Mouse (Mus musculus) retina, postnatal 1 day (tissue): ENCODE measurements around the gene Etl4.

Experiments
- DNase-seq: peaks from one replicate; pipeline ENCODE4 v3.0.0-alpha.2; 2012

Etl4 gene

DNA sequence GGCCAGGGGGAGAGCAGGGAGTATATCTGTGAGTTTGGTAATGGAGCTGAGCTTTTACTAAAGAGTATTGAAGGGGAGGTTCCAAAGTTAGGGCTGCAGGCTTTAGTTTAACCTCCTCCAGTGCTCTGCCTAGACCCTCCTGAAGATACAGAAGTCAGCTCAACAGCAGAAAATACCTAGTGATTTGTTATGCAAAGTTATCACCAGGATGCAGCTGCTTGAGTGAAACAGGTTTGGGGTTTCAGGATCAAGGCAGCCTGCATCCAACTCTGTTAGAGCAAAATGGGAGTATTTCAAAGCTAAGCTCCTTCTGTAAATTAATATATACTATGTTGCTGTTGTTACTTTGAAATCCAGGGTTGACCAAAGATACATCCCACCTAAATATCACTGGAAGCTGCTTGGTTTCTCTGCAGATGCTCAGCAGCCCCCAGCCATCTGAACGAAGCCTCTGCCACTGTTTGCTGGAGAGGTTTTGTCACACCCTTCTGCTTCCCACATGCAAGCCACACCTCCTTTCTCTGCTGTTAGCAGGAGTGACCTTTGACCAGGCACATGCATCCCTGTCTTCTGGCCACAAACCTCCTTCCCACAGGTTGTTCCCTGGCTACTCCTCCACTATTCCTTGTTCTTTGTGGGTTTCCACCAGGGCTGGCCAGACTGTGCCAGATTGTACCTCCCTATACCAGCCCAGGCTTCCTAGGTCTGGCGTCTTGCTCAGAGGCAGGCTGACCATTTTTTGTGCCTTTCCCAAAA, 814.6 kb downstream of the Etl4 start:
- no peak for DNase-seq

DNA sequence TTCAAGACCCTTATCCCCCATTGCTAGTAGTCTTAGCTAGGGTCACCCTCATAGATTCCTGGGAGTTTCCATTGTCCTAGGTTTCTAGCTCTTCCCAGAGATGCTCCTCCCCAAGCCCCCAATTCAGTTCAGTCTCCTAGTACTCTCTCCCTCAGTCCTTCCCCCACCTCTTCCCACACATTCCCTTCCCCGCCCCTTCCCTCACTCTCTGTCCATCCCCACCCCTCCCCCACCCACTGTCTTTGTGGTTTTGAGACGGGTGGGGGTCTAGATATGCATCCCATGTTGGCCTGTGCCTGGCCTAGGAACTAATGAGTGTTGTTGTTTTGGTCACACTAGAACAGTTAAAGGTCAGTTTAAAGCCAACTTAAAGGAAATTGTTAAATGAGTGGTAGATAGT, 817.4 kb downstream of the Etl4 start:
- DNase-seq, result no peak

- no peak for DNase-seq
These were observed 818.3 kb downstream of the Etl4 start for GRCm38 (mm10) chr2:20727752-20728438.

DNA sequence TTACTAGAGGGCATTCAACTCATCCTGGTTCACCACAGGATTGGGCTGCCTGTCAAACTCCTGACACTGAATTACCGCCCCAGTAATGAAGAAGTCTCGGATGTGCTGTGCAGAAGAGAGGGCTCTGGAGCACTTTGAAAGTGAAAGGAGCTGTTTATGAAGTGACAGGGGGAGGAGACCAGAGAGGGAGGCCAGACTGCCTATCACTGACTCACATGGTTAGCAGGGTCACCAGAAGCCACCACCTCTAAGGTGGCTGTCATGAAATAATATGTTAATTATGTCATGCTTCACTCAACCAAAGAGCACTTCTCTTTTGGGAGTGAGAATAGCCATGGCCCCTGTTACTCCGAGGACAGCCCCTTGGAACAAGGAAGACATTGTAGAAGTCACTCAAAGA, 825.9 kb downstream of the Etl4 start:
- no peak for DNase-seq

- no peak for DNase-seq
These were observed 826.9 kb downstream of the Etl4 start for GRCm38 (mm10) chr2:20736324-20737015.

DNA sequence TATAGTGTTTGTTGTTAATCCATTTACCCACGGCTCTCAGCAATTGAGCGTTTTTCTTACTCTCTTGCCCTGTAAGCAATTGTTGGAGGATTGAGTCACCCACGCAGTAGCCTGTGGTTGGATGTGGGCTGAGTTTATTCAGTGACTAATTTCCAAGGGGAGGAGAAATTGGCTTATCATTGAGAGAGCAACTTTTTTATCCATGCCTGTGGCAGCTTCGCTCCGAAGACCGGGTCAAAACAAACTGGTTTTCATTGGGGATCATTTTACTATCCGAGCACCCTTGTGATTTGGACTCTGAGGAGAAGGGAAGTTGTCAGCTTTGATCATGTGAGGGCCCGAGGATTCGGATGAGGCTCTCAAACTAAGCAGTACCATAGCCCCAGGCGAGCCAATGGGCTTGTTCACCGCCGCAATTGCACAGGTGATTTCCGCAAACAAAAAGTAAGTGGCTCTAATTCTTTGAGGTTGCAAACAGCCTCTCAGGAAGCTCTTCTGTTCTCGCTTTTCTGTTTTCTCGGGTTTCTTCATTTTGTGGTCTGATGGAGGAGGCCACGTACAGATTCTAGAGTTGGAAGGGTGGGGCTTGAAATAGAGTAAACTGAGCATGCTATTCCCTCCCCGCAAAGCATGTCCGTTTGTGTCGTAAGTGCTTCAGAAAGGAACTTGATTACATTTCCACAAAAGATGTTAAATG, 827.7 kb downstream of the Etl4 start:
- no peak for DNase-seq

- no peak for DNase-seq
These were observed 828.3 kb downstream of the Etl4 start for GRCm38 (mm10) chr2:20737837-20738236.

DNA sequence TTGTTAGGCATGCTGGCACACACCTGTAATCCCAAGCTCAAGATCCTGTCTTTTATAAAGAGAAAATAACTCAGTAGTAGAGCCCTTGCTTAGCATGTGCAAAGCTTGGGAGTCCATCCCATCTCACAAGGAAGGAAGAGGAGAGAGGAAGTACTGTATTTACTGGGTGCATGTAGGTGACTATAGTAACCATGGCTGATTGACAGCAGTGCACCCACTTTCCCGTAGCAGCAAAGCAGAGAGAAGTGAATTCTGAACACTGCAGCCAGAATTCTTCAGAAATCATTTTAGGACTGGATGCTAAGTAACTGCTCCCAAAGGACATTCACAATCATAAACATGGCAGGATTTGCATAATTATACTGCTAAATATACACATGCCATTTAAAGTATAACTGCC, 838.1 kb downstream of the Etl4 start:
- no peak for DNase-seq

DNA sequence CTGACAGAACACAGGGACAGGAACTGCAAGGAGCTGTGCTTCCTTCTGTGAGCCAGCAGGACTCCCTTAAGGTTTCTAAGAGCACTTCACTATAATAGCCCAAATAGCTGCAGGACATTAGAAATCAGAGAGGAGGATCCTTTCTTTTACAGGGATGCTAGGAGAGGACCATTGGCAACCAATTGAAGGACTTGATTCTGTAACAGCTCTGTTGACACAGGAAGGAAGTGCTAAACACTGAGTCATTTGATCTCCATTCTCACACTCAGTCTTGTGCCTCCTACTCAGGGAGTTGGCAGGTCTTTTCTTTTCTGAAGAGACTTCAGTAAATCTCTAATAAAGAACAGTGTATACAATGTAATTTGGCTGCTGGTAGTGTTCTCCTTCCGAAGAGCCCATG, 838.9 kb downstream of the Etl4 start:
- no peak for DNase-seq

- DNase-seq, result no peak
These were observed 840.1 kb downstream of the Etl4 start for GRCm38 (mm10) chr2:20749687-20750086.

GRCm38 (mm10) chr2:20753282-20754110, 843.9 kb downstream of the Etl4 start:
- no peak for DNase-seq

DNA sequence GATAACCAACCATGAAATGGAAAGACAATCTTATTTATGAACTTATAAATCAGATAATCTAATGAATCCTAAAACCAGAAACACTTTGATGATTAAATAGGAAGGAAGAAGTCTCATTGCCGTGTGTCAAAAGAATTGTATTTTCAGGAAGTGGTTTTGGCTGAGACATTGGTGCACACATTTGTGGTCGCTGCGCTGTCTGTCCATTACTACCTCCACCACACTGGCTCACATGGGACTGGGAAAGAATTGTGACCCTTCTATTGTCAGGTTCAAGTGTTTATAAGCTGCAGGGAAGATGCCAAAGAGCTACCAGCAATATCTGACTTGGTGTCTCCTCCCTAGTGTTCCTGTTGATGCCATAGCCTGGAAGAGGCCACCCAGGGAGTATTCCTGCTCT, 847.4 kb downstream of the Etl4 start:
- DNase-seq, result no peak

DNA sequence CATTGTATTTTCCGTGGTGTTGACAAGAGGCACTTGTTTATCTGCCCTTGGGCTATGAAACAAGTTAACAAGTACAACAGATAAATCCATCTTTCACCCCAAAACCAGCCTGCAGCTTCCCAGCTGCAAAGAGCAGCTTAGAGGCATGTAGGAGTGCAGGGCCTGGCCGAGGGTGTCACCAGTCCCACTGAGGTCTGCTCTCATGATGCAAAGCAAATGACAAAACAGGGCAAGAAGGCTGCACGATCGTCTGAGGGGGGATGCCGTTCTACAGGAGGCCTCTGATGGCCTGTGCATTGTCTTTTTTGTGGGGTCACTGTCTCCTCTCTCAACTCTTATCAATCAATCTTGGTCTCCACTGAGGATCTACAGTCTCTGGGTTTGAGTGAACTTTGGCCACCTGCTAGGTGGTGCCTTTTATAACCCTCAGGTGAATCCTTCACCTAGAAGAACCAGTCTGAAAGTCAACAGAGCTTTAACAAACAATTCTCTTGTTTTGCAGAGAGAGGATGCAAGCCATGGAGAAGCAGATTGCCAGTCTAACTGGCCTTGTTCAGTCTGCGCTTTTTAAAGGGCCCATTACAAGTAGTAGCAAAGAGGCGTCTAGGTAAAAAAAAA, 849.6 kb downstream of the Etl4 start:
- no peak for DNase-seq

GRCm38 (mm10) chr2:20761320-20761719, 851.7 kb downstream of the Etl4 start:
- DNase-seq, result no peak

GRCm38 (mm10) chr2:20761751-20762150, 852.2 kb downstream of the Etl4 start:
- no peak for DNase-seq

DNA sequence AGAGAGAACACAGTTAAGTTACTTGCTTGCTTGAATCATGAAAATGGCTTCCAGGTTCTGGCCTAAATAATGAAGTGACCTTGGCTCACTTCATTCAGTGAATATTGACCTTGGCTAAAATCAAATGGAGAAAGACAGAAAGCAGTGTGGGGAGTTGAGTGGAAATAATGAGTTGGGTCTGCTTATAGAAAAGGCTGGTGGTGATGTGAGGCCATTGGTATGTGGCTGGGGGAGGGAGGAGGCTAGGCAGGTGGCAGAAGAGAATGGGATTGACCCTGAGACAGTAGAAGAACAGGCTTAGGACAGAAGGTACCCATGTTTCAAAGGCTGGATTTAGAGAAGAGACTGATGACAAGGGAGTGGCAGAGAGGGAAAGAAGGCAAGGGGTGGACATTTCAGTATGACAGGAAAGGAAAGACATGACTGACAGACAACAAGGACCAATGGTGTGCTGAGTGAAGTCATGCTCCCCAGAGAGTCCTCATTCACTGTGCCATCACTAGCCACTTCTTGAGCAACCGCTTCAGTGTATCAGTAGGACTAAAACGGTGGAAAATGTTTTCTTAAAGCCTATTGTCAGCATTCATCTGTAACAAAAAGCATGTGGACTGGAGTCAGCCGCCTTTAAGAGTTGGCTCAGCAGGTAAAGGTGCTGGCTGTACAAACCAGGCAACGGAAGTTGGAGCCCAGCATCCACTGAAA, 854.1 kb downstream of the Etl4 start:
- peak; percentile 16 for DNase-seq

DNA sequence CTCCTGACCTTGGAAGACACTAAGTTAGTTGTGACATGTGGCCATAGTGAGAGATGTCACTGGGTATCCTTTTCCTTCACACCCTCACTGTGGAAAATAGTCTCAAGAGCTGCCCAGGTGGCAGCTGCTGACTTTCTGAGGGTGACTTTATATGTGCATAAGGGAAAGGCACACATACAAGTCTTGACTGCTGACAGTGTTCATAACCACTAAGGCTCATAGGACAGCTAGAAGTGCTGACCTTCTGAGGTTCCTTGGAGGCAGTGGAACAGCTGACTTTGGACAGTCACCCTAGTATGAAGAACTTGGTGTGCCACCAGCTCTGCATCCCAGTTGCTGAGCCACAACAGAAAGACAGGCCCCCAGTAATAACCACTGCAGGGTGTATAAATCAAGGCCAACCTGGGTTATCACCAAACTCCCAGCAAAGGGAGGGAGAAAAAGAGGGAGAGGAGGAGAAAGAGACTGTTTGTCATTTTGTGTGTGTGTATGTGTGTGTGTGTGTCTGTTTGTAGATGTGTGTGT, 855.0 kb downstream of the Etl4 start:
- no peak for DNase-seq

DNA sequence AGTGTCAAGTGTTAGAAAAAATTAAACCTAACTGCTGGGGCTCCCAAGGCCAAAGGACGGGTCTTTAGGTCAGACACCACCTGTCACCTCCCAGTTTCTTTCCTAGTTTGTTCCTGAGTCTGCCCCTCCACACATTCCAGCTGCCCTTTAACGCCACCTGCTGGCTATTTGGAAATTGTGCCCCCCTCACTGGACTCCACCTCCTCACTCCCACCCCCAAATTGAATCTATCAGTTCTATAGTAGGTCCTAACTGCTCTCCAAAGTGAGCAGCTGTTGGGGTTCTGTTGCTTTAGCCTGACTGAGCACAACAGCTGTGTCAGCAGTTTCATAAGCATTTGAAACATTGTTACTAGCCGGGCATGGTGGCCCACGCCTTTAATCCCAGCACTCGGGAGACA, 859.1 kb downstream of the Etl4 start:
- DNase-seq, result peak; percentile 21

DNA sequence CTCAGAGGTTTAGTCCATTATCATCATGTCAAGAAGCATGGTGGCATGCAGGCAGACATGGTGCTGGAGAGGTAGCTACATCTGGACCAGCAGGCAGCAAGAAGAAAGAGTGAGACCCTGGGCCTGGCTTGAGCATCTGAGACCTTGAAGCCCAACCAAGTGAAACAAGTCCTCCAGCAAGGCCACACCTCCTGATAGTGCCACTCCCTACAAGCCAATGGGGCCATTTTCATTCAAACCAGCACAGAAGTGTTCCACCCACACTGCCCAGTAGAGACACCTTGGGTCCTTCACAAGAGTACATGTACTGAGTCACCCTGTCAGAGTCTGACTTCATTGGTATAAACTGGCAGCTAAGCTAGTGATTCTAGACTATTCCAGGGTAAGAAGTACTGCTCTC, 860.6 kb downstream of the Etl4 start:
- no peak for DNase-seq

GRCm38 (mm10) chr2:20774462-20774861, 864.9 kb downstream of the Etl4 start:
- DNase-seq, result no peak

DNA sequence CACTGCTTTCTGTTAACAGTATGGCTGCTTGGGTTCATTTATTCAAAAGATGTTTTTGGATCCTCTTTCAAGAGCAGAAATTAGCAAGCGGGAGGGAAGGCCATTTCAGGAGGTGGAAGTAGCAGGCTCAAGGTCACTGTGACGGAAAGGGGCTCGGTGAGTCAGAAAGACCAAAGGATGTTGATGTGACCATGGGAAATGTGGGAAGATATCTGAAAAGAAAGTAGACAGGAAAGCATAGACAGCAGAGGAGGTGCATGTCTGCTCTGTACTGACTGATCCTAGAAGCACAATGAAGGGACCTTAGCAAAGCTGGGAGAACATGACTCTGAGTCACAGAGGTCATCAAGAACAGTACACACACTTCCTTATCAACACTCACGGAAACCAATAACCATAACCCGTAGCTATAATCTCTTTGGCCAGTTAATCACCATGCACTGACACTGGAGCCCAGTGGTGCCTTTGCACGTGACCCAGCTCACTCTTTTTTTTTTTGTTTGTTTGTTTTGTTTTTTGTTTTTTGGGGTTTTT, 866.7 kb downstream of the Etl4 start:
- no peak for DNase-seq
